Mouse (Mus musculus): ENCODE measurements around the gene Folr2.

Folr2 gene

GRCm38 (mm10) chr7:101857094-101857493, at the start of gene Folr2:
Gene Folr2 (minus strand): TSS chr7:101857194.
- DNase-seq (ENCODE audit: low read depth): no peak

- no peak for DNase-seq (ENCODE audit: low read depth)
Measured at GRCm38 (mm10) chr7:101906696-101907095, 49.7 kb upstream of the Folr2 start.

- DNase-seq (ENCODE audit: low read depth): no peak
Measured at GRCm38 (mm10) chr7:101906287-101906681, 49.3 kb upstream of the Folr2 start, which contains the start of gene Tomt. Gene Tomt (minus strand): TSS chr7:101906359.

GRCm38 (mm10) chr7:101905561-101906286, 48.7 kb upstream of the Folr2 start, which contains the start of gene Lamtor1:
Gene Lamtor1 (plus strand): TSS chr7:101905904.
- peak; percentile 97 for DNase-seq (ENCODE audit: low read depth)

- DNase-seq (ENCODE audit: low read depth): no peak
Measured at GRCm38 (mm10) chr7:101902846-101903245, 45.9 kb upstream of the Folr2 start.

GRCm38 (mm10) chr7:101901969-101902368, 45.0 kb upstream of the Folr2 start:
- no peak for DNase-seq (ENCODE audit: low read depth)

- DNase-seq (ENCODE audit: low read depth): no peak
Measured at GRCm38 (mm10) chr7:101900331-101901097, 43.5 kb upstream of the Folr2 start.

- DNase-seq (ENCODE audit: low read depth): peak; percentile 96
Measured at GRCm38 (mm10) chr7:101896104-101897066, 39.4 kb upstream of the Folr2 start.

- DNase-seq (ENCODE audit: low read depth): no peak
Measured at GRCm38 (mm10) chr7:101895695-101896094, 38.7 kb upstream of the Folr2 start.

GRCm38 (mm10) chr7:101888460-101888859, 31.5 kb upstream of the Folr2 start:
- DNase-seq (ENCODE audit: low read depth): no peak

GRCm38 (mm10) chr7:101886274-101886673, 29.3 kb upstream of the Folr2 start:
- DNase-seq (ENCODE audit: low read depth): no peak

- no peak for DNase-seq (ENCODE audit: low read depth)
Measured at GRCm38 (mm10) chr7:101884160-101884559, 27.2 kb upstream of the Folr2 start.

- no peak for DNase-seq (ENCODE audit: low read depth)
Measured at GRCm38 (mm10) chr7:101882413-101883154, 25.6 kb upstream of the Folr2 start.

GRCm38 (mm10) chr7:101880855-101881254, 23.9 kb upstream of the Folr2 start:
- no peak for DNase-seq (ENCODE audit: low read depth)

GRCm38 (mm10) chr7:101875978-101876377, 19.0 kb upstream of the Folr2 start:
- no peak for DNase-seq (ENCODE audit: low read depth)

GRCm38 (mm10) chr7:101871296-101871695, 14.3 kb upstream of the Folr2 start:
- no peak for DNase-seq (ENCODE audit: low read depth)

- DNase-seq (ENCODE audit: low read depth): no peak
Measured at GRCm38 (mm10) chr7:101870629-101871028, 13.6 kb upstream of the Folr2 start, which contains the start of gene Folr1. Gene Folr1 (minus strand): TSS chr7:101870788.

- DNase-seq (ENCODE audit: low read depth): no peak
Measured at GRCm38 (mm10) chr7:101869163-101869500, 12.1 kb upstream of the Folr2 start.

- no peak for DNase-seq (ENCODE audit: low read depth)
Measured at GRCm38 (mm10) chr7:101868241-101869162, 11.5 kb upstream of the Folr2 start.

- DNase-seq (ENCODE audit: low read depth): no peak
Measured at GRCm38 (mm10) chr7:101867482-101867881, 10.5 kb upstream of the Folr2 start.

Data from c-Kit-positive CD71-negative TER-119-negative erythroid progenitor cells, embryonic 14.5 days (primary cell).